Comparison of ENCODE assay signal across 9 mouse cellular contexts in genomic region chr1:90753869-90754563, GRCm38 (mm10).
DNase-seq lines count a peak whose midpoint lies in the region; ATAC-seq lines count a peak whose summit lies in the region.
"Had no signal": no experiment of that assay in that cellular context is flagged by ENCODE, and none has a peak within 500 bp of the region (broad histone marks: within the 10 kb centered on the region; RNA-seq: fewer than 3 reads in every experiment).

No protein-coding gene starts in this region.

- 40% methylated on average over 17 of the region's 17 CpGs for WGBS in hindbrain, embryonic 13.5 days
- WGBS in hindbrain, embryonic 11.5 days, result 62% methylated on average over 17 of the region's 17 CpGs
- 62% methylated on average over 17 of the region's 17 CpGs for WGBS in midbrain, embryonic 13.5 days

- H3K9ac ChIP-seq in hindbrain, embryonic 13.5 days, result no peak overlapping the region
- no peak overlapping the region for H3K9ac ChIP-seq in hindbrain, embryonic 11.5 days (ENCODE audit: low read depth, low read length)
- H3K9ac ChIP-seq in midbrain, embryonic 13.5 days (replicated peaks), result no peak overlapping the region
- H3K9ac ChIP-seq: limb, embryonic 12.5 days had no signal

- H3K4me3 ChIP-seq in hindbrain, embryonic 13.5 days, result no peak overlapping the region
- no peak overlapping the region for H3K4me3 ChIP-seq in hindbrain, embryonic 11.5 days (ENCODE audit: low read depth, low read length)
- H3K4me3 ChIP-seq in midbrain, embryonic 13.5 days (replicated peaks), result no peak overlapping the region
- H3K4me3 ChIP-seq: limb, embryonic 12.5 days had no signal

- H3K27me3 ChIP-seq in hindbrain, embryonic 13.5 days, result no peaks in the 10 kb centered on the region
- H3K27me3 ChIP-seq in hindbrain, embryonic 11.5 days (ENCODE audit: control insufficient read depth, insufficient read depth, low read length), result no peaks in the 10 kb centered on the region
- no peaks in the 10 kb centered on the region for H3K27me3 ChIP-seq in midbrain, embryonic 13.5 days
- H3K27me3 ChIP-seq: limb, embryonic 12.5 days had no signal

- H3K4me2 ChIP-seq in hindbrain, embryonic 13.5 days, result peak overlapping the region; percentile 26
- H3K4me2 ChIP-seq in hindbrain, embryonic 11.5 days (replicated peaks; ENCODE audit: low read depth, low read length), result no peak overlapping the region
- H3K4me2 ChIP-seq in midbrain, embryonic 13.5 days (replicated peaks), result 0 out of 2 replicates have a peak overlapping the region, but pooled peaks have one; percentile 4
- H3K4me2 ChIP-seq: limb, embryonic 12.5 days had no signal

- H3K9me3 ChIP-seq in hindbrain, embryonic 13.5 days, result no peaks in the 10 kb centered on the region
- H3K9me3 ChIP-seq in hindbrain, embryonic 11.5 days (ENCODE audit: control insufficient read depth, low read length), result no peaks in the 10 kb centered on the region
- no peaks in the 10 kb centered on the region for H3K9me3 ChIP-seq in midbrain, embryonic 13.5 days
- H3K9me3 ChIP-seq: limb, embryonic 12.5 days had no signal

- peak; percentile 24; the same call in 1 of the 2 replicates for ATAC-seq in hindbrain, embryonic 13.5 days (ENCODE audit: low FRiP score)
- ATAC-seq in hindbrain, embryonic 11.5 days (ENCODE audit: low FRiP score), result no peak
- no peak for ATAC-seq in midbrain, embryonic 13.5 days

- H3K27ac ChIP-seq in hindbrain, embryonic 13.5 days, result peak overlapping the region; percentile 61
- H3K27ac ChIP-seq in hindbrain, embryonic 11.5 days (ENCODE audit: low read depth, low read length), result no peak overlapping the region
- no peak overlapping the region for H3K27ac ChIP-seq in midbrain, embryonic 13.5 days
- H3K27ac ChIP-seq: limb, embryonic 12.5 days had no signal

- DNase-seq in hindbrain, embryonic 11.5 days (ENCODE audit: low spot score), result no peak
- DNase-seq in brain, adult 2 months (ENCODE audit: low read depth, low spot score), result peak; percentile 84
- DNase-seq in heart, adult 9 months (ENCODE audit: low spot score in 2 of 2), result peak; percentile 30 to 53
- no peak for DNase-seq in adrenal gland, postnatal 4 days (ENCODE audit: low spot score in 2 of 2)
- no peak for DNase-seq in adrenal gland, adult 8-10 months
- DNase-seq in layer of hippocampus, postnatal 36 days, result no peak

- H3K36me3 ChIP-seq in hindbrain, embryonic 13.5 days, result no peaks in the 10 kb centered on the region
- no peaks in the 10 kb centered on the region for H3K36me3 ChIP-seq in hindbrain, embryonic 11.5 days (ENCODE audit: control insufficient read depth, insufficient read depth, low read length)
- no peaks in the 10 kb centered on the region for H3K36me3 ChIP-seq in midbrain, embryonic 13.5 days
- H3K36me3 ChIP-seq: limb, embryonic 12.5 days had no signal

- H3K4me1 ChIP-seq in hindbrain, embryonic 13.5 days (replicated peaks), result peaks cover 9% of the 10 kb centered on the region
- H3K4me1 ChIP-seq in hindbrain, embryonic 11.5 days (replicated peaks; ENCODE audit: control insufficient read depth, insufficient read depth, low read length), result no peaks in the 10 kb centered on the region; the same call in 1 of the 2 replicates
- H3K4me1 ChIP-seq in midbrain, embryonic 13.5 days (replicated peaks), result peaks cover 8% of the 10 kb centered on the region

Comparison
In these comparisons a context has a peak if more than half of its experiments do, and no peak if none do; other contexts are left out.
1. DNase-seq: peak in brain, adult 2 months (single experiment) and heart, adult 9 months (2 of 2); none in hindbrain, embryonic 11.5 days (single experiment), adrenal gland, postnatal 4 days (0 of 2), adrenal gland, adult 8-10 months (single experiment) and layer of hippocampus, postnatal 36 days (0 of 2).